25 mouse cellular contexts compared by ENCODE assay signal in genomic region chr19:25098941-25099340, GRCm38 (mm10).
"Had no signal": no experiment of that assay in that cellular context is flagged by ENCODE, and none has a peak within 500 bp of the region (broad histone marks: within the 10 kb centered on the region; RNA-seq: fewer than 3 reads in every experiment).

No protein-coding gene starts in this region.

- H3K4me2 ChIP-seq: heart, embryonic 12.5 days; hindbrain, embryonic 12.5 days; hindbrain, embryonic 14.5 days; intestine, embryonic 15.5 days; limb, embryonic 13.5 days; limb, embryonic 15.5 days; liver, embryonic 12.5 days had no signal

- H3K9me3 ChIP-seq: heart, embryonic 10.5 days; heart, embryonic 12.5 days; hindbrain, embryonic 10.5 days; hindbrain, embryonic 12.5 days; intestine, embryonic 15.5 days; limb, embryonic 13.5 days; limb, embryonic 15.5 days; liver, embryonic 12.5 days had no signal

- H3K36me3 ChIP-seq: heart, embryonic 10.5 days; heart, embryonic 12.5 days; hindbrain, embryonic 10.5 days; hindbrain, embryonic 12.5 days; intestine, embryonic 15.5 days; limb, embryonic 13.5 days; limb, embryonic 15.5 days had no signal

- H3K27me3 ChIP-seq: heart, embryonic 12.5 days; hindbrain, embryonic 12.5 days; intestine, embryonic 15.5 days; limb, embryonic 13.5 days; limb, embryonic 15.5 days; liver, embryonic 12.5 days had no signal

- H3K9ac ChIP-seq: heart, embryonic 12.5 days; hindbrain, embryonic 12.5 days; hindbrain, embryonic 14.5 days; intestine, embryonic 15.5 days; limb, embryonic 13.5 days; limb, embryonic 15.5 days; liver, embryonic 12.5 days; liver, embryonic 14.5 days had no signal

- H3K4me1 ChIP-seq: hindbrain, embryonic 12.5 days had no signal

- DNase-seq: gastrocnemius, adult 2 months; gastrocnemius, postnatal 10 days; gastrocnemius, postnatal 25 days; heart, adult 18-20 months; heart, postnatal 10 days; heart, postnatal 4 days; kidney, adult 18-20 months; kidney, adult 8-10 months; kidney, postnatal 10 days; kidney, postnatal 25 days; kidney, postnatal 4 days had no signal

- ATAC-seq: hindbrain, embryonic 16.5 days; inflammation-experienced regulatory T-cells, adult 6 months; intestine, embryonic 15.5 days; intestine, postnatal 0 days; liver, embryonic 12.5 days had no signal

- H3K4me3 ChIP-seq: gastrocnemius, adult 2 months; heart, embryonic 10.5 days; heart, embryonic 12.5 days; hindbrain, embryonic 10.5 days; hindbrain, embryonic 12.5 days; intestine, embryonic 15.5 days; layer of hippocampus, adult 2 months; limb, embryonic 13.5 days; limb, embryonic 15.5 days; liver, embryonic 12.5 days had no signal

- H3K27ac ChIP-seq: gastrocnemius, adult 2 months; heart, embryonic 10.5 days; hindbrain, embryonic 10.5 days; hindbrain, embryonic 12.5 days; hindbrain, embryonic 14.5 days; intestine, embryonic 15.5 days; layer of hippocampus, adult 2 months; limb, embryonic 13.5 days; limb, embryonic 15.5 days; liver, embryonic 12.5 days; liver, embryonic 14.5 days had no signal
